Mouse (Mus musculus) E14TG2a.4 (cell line): ENCODE measurements around the gene Cdrt4.

Source experiments
- CTCF ChIP-seq: conservative IDR thresholded peaks from 2 replicates; pipeline ENCODE4 v1.5.1; 2014; ENCODE audit warnings: low read length
- NANOG ChIP-seq: IDR thresholded peaks from 2 replicates; pipeline ENCODE4 v1.6.1; 2014; ENCODE audit warnings: borderline replicate concordance, low read length, mixed read lengths

DNA sequence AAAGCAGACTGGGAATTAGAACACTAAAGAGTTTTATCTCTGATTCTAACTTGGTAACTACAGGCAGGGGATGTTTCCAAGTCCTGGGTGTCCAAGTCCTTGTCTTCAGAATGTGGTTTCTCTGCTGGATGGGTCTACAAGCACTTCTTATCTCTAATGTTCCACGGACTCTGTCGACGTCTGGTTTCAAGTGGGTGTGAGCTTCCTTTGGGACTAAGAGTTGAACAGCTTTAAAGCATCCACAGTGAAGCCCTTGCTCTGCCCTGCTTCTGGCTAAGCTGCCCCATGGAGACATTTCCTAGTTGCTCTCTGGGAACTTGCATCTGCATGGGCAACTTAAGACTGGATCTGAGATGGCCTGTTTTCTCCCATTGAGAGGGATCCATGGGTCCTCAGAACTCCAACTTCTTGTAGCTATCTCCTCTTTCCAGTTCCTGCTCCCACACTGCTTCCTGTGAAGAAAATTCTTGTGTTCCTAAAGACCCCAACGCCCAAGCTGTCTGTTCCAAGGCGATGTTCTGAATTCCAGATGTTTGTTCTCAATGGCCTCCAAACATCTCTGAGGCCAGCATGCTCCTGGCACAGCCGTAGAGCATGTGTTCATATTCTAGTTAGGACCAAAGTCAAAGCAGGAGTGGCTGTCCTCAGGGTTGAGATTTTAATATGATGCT is 26.8 kb upstream of the Cdrt4 start:
- TF ChIP-seq CTCF = no peak
- TF ChIP-seq NANOG = no peak
